Mouse (Mus musculus): ENCODE data around the gene Olfr1175-ps. TPM values are rescaled to one million over a fixed set of nuclear protein-coding genes. Genes with fewer than 3 reads are reported as not detected.

Gene Olfr1175-ps
- 0.09 TPM for polyA plus RNA-seq (2017; shearing (Covaris generic))

DNA sequence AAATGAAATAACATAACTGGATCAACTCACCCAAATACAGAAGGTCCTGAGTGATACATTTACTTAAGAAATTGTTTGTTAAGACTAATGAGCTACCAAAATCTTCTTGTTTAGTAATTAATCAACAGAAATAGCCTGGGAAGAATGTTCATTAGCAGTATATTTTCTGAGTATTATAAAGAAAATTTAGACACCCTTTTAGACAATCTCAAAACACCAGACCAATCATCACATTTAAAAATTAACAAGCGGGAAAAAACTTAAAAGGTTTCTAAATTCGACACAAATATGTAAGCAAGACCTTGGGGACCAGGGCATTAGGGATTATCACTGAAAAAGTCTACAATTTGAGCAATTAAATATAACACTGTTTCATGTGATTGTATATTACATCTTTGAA lies at the start of gene Olfr1175-ps:
TSS of gene Olfr1175-ps (minus strand) at position 101 of the 400 bp plus-strand sequence.

GRCm38 (mm10) chr2:88346392-88346791 lies 19.4 kb upstream of the Olfr1175-ps start, which contains the start of gene Olfr1177-ps:
Gene Olfr1177-ps, minus strand, starts transcription at chr2:88346492.

DNA sequence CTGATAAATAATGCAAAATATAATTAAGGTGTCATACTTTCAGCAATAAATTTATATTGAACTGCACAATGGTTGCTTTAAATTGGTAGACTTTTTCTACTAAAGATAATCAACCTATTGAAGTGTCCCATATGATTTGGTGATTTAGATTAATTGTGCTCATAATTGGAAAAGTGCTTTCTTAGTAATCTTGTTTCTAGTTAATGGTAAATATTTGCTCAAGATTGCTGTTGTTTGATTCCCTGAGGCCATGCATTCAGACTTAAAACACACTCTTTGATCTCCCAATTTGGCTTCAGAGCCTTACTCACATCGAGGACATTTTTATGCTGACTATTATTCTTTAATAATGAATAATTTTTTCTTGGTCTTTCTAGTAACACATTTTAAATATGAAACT lies 9.4 kb upstream of the Olfr1175-ps start, which contains the start of gene Olfr1176:
TSS of gene Olfr1176 (plus strand) at position 301 of the 400 bp plus-strand sequence.

DNA sequence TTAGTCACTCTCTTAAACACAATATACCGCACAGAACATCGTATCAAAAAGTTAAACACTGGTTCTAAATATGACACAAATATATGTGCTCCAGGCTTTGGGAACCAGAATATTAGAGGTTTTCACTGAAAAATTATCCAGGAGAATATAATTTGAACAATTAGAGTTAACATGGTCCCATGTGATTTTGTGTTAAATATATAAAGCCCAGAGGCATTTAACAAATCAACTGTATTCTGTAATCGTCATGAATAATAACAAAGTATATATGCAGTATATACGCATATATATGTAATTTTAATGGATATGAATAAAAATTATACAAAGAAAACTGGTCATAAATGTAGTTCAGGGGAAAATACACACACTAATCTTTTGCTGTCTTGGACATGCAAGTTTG lies 12.0 kb downstream of the Olfr1175-ps start, which contains the start of gene Olfr1174-ps:
TSS of gene Olfr1174-ps (minus strand) at position 101 of the 400 bp plus-strand sequence.

GRCm38 (mm10) chr2:88279775-88280174 lies 47.2 kb downstream of the Olfr1175-ps start, which contains the start of gene Olfr1173:
Gene Olfr1173, minus strand, starts transcription at chr2:88279875.

Other genes with a start within 250 kb of the Olfr1175-ps start
- gene Olfr1164, start 233.2 kb downstream of the Olfr1175-ps start, polyA plus RNA-seq (2017; shearing (Covaris generic)) = not detected
- gene Olfr1166, start 198.9 kb downstream of the Olfr1175-ps start, polyA plus RNA-seq (2017; shearing (Covaris generic)) = not detected
- gene Olfr1167, start 172.0 kb downstream of the Olfr1175-ps start, polyA plus RNA-seq (2017; shearing (Covaris generic)) = not detected
- gene Olfr1168, start 145.3 kb downstream of the Olfr1175-ps start, polyA plus RNA-seq (2017; shearing (Covaris generic)) = not detected
- gene Olfr1170, start 98.9 kb downstream of the Olfr1175-ps start, polyA plus RNA-seq (2017; shearing (Covaris generic)) = not detected
- 0.10 TPM for gene Olfr1173, start 47.3 kb downstream of the Olfr1175-ps start, polyA plus RNA-seq (2017; shearing (Covaris generic))
- gene Olfr1174-ps, start 12.1 kb downstream of the Olfr1175-ps start, polyA plus RNA-seq (2017; shearing (Covaris generic)) = not detected
- gene Olfr1176, start 9.5 kb upstream of the Olfr1175-ps start, polyA plus RNA-seq (2017; shearing (Covaris generic)) = not detected
- gene Olfr1177-ps, start 19.3 kb upstream of the Olfr1175-ps start, polyA plus RNA-seq (2017; shearing (Covaris generic)) = not detected
- gene Olfr1178, start 59.8 kb upstream of the Olfr1175-ps start, polyA plus RNA-seq (2017; shearing (Covaris generic)) = 0.06 TPM
- gene Olfr1179, start 79.2 kb upstream of the Olfr1175-ps start, polyA plus RNA-seq (2017; shearing (Covaris generic)) = not detected
- gene Olfr1180, start 91.9 kb upstream of the Olfr1175-ps start, polyA plus RNA-seq (2017; shearing (Covaris generic)) = not detected
- not detected for gene Olfr1181, start 99.0 kb upstream of the Olfr1175-ps start, polyA plus RNA-seq (2017; shearing (Covaris generic))
- gene Gm13757, start 121.9 kb upstream of the Olfr1175-ps start, polyA plus RNA-seq (2017; shearing (Covaris generic)) = not detected
- gene Olfr1183, start 127.7 kb upstream of the Olfr1175-ps start, polyA plus RNA-seq (2017; shearing (Covaris generic)) = not detected
- 0.80 TPM for gene Olfr1184, start 156.4 kb upstream of the Olfr1175-ps start, polyA plus RNA-seq (2017; shearing (Covaris generic))
- gene Olfr1185-ps1, start 166.1 kb upstream of the Olfr1175-ps start, polyA plus RNA-seq (2017; shearing (Covaris generic)) = not detected
- gene Olfr1186, start 191.3 kb upstream of the Olfr1175-ps start, polyA plus RNA-seq (2017; shearing (Covaris generic)) = not detected
- gene Olfr1188, start 229.7 kb upstream of the Olfr1175-ps start, polyA plus RNA-seq (2017; shearing (Covaris generic)) = not detected